Comparison of ENCODE assay signal across 14 mouse cellular contexts in genomic region chr1:113247325-113247724, GRCm38 (mm10).
A peak's percentile ranks its signal among the peaks of the same experiment; 100 is the strongest.
DNase-seq lines count a peak whose midpoint lies in the region; TF ChIP-seq lines count a peak whose summit lies in the region.
"Had no signal": no experiment of that assay in that cellular context is flagged by ENCODE, and none has a peak within 500 bp of the region (broad histone marks: within the 10 kb centered on the region; RNA-seq: fewer than 3 reads in every experiment).

No protein-coding gene starts in this region.

- H3K4me3 ChIP-seq in ES-Bruce4 (ENCODE audit: low read depth, low read length) = no peak overlapping the region
- H3K4me3 ChIP-seq: neural tube, embryonic 12.5 days had no signal

- peak; percentile 8 to 12 for DNase-seq in cerebellum, postnatal 14 days
- no peak for DNase-seq in cerebellum, adult 9-10 months
- DNase-seq in left cerebral cortex, adult 18-20 months (ENCODE audit: low spot score in 2 of 2) = peak; percentile 1 to 2
- no peak for DNase-seq in left cerebral cortex, adult 9 months (ENCODE audit: low spot score in 2 of 2)
- peak; percentile 6 for DNase-seq in embryo, embryonic 10.5 days (ENCODE audit: low spot score)
- no peak for DNase-seq in spleen, postnatal 36 days (ENCODE audit: low spot score in 2 of 2)
- no peak for DNase-seq in lung, postnatal 14 days
- DNase-seq: gastrocnemius, postnatal 25 days; heart, postnatal 10 days; layer of hippocampus, postnatal 36 days; right cerebral cortex, postnatal 4 days had no signal

- no peak for TF ChIP-seq POLR2A in ES-Bruce4 (IDR thresholded peaks at IDR 0.05; ENCODE audit: insufficient read depth, low read length)

- H3K9ac ChIP-seq in ES-Bruce4 (ENCODE audit: low read depth, poor library complexity, severe bottlenecking) = no peak overlapping the region
- H3K9ac ChIP-seq: liver, embryonic 14.5 days; neural tube, embryonic 12.5 days had no signal

- no peak overlapping the region for H3K27ac ChIP-seq in ES-Bruce4 (ENCODE audit: insufficient read depth, low read length)
- H3K27ac ChIP-seq: liver, embryonic 14.5 days; neural tube, embryonic 12.5 days had no signal

- H3K9me3 ChIP-seq in ES-Bruce4 (replicated peaks; ENCODE audit: control insufficient read depth, insufficient read depth, low read length, poor library complexity, severe bottlenecking) = no peaks in the 10 kb centered on the region
- H3K9me3 ChIP-seq: neural tube, embryonic 12.5 days had no signal

- H3K4me1 ChIP-seq in ES-Bruce4 (ENCODE audit: control insufficient read depth, insufficient read depth, low read length) = no peaks in the 10 kb centered on the region
- H3K4me1 ChIP-seq: neural tube, embryonic 12.5 days had no signal

- H3K36me3 ChIP-seq in ES-Bruce4 (ENCODE audit: control insufficient read depth, insufficient read depth, low read length, poor library complexity, severe bottlenecking) = no peaks in the 10 kb centered on the region
- H3K36me3 ChIP-seq: neural tube, embryonic 12.5 days had no signal

- TF ChIP-seq EP300 in ES-Bruce4 (IDR thresholded peaks at IDR 0.05; ENCODE audit: insufficient read depth, low read depth, low read length) = no peak

- peak; percentile 34 for TF ChIP-seq CTCF in ES-Bruce4 (IDR thresholded peaks at IDR 0.05; ENCODE audit: low read depth, low read length)

- no peaks in the 10 kb centered on the region for H3K27me3 ChIP-seq in ES-Bruce4 (ENCODE audit: control insufficient read depth, insufficient read depth, low read length, poor library complexity, severe bottlenecking)
- H3K27me3 ChIP-seq: neural tube, embryonic 12.5 days had no signal

Comparison
In these comparisons a context has a peak if more than half of its experiments do, and no peak if none do; other contexts are left out.
1. DNase-seq: peak in cerebellum, postnatal 14 days (2 of 2), left cerebral cortex, adult 18-20 months (2 of 2) and embryo, embryonic 10.5 days (single experiment); none in cerebellum, adult 9-10 months (single experiment), left cerebral cortex, adult 9 months (0 of 2), spleen, postnatal 36 days (0 of 2) and lung, postnatal 14 days (single experiment).